10 mouse cellular contexts compared by ENCODE assay signal in genomic region chr11:69684936-69685335, GRCm38 (mm10). TPM values are rescaled to one million over a fixed set of nuclear protein-coding genes. Genes with fewer than 3 reads are reported as not detected.
A peak's percentile ranks its signal among the peaks of the same experiment; 100 is the strongest.
DNase-seq lines count a peak whose midpoint lies in the region; ATAC-seq lines count a peak whose summit lies in the region.
"Had no signal": no experiment of that assay in that cellular context is flagged by ENCODE, and none has a peak within 500 bp of the region (broad histone marks: within the 10 kb centered on the region; RNA-seq: fewer than 3 reads in every experiment).

No protein-coding gene starts in this region.

- 81% methylated on average over 6 of the region's 6 CpGs for WGBS in embryonic facial prominence, embryonic 13.5 days
- 81% methylated on average over 6 of the region's 6 CpGs for WGBS in embryonic facial prominence, embryonic 10.5 days
- WGBS in kidney, embryonic 14.5 days: 86% methylated on average over 6 of the region's 6 CpGs
- 85% methylated on average over 6 of the region's 6 CpGs for WGBS in stomach, embryonic 16.5 days

- H3K9ac ChIP-seq in embryonic facial prominence, embryonic 13.5 days: peak overlapping the region; percentile 51
- H3K9ac ChIP-seq in kidney, embryonic 14.5 days (ENCODE audit: low read depth, low read length): no peak overlapping the region
- H3K9ac ChIP-seq in stomach, embryonic 16.5 days (ENCODE audit: low read length): 0 out of 2 replicates have a peak overlapping the region, but pooled peaks have one; percentile 38

- ATAC-seq in embryonic facial prominence, embryonic 13.5 days (ENCODE audit: insufficient number of reproducible peaks, insufficient read depth, low FRiP score, low TSS enrichment, low read depth): no peak
- no peak for ATAC-seq in kidney, embryonic 14.5 days (ENCODE audit: low FRiP score, low TSS enrichment)
- no peak for ATAC-seq in stomach, embryonic 16.5 days (ENCODE audit: insufficient read depth, low FRiP score)

- no peak overlapping the region for H3K4me2 ChIP-seq in embryonic facial prominence, embryonic 13.5 days
- H3K4me2 ChIP-seq in kidney, embryonic 14.5 days (replicated peaks; ENCODE audit: low read depth, low read length): no peak overlapping the region
- no peak overlapping the region for H3K4me2 ChIP-seq in stomach, embryonic 16.5 days (ENCODE audit: low read depth, low read length)

- H3K36me3 ChIP-seq in embryonic facial prominence, embryonic 13.5 days: peaks cover 5% of the 10 kb centered on the region
- H3K36me3 ChIP-seq in embryonic facial prominence, embryonic 10.5 days (replicated peaks): peaks cover 7% of the 10 kb centered on the region
- peaks cover 5% of the 10 kb centered on the region; the same call in 1 of the 2 replicates for H3K36me3 ChIP-seq in kidney, embryonic 14.5 days (ENCODE audit: control insufficient read depth, insufficient read depth, low read length)
- H3K36me3 ChIP-seq in stomach, embryonic 16.5 days (ENCODE audit: control insufficient read depth, insufficient read depth, low read length): no peaks in the 10 kb centered on the region

- no peaks in the 10 kb centered on the region for H3K27me3 ChIP-seq in embryonic facial prominence, embryonic 13.5 days
- peaks cover 22% of the 10 kb centered on the region; the same call in 1 of the 2 replicates for H3K27me3 ChIP-seq in embryonic facial prominence, embryonic 10.5 days (replicated peaks; ENCODE audit: low read depth, poor library complexity, severe bottlenecking)
- no peaks in the 10 kb centered on the region for H3K27me3 ChIP-seq in kidney, embryonic 14.5 days (ENCODE audit: control insufficient read depth, insufficient read depth, low read length)
- H3K27me3 ChIP-seq in stomach, embryonic 16.5 days (ENCODE audit: control insufficient read depth, insufficient read depth, low read length): no peaks in the 10 kb centered on the region

- peaks cover 43% of the 10 kb centered on the region for H3K4me1 ChIP-seq in embryonic facial prominence, embryonic 13.5 days
- H3K4me1 ChIP-seq in embryonic facial prominence, embryonic 10.5 days: peaks cover 48% of the 10 kb centered on the region
- peaks cover 28% of the 10 kb centered on the region; the same call in 1 of the 2 replicates for H3K4me1 ChIP-seq in kidney, embryonic 14.5 days (ENCODE audit: control insufficient read depth, insufficient read depth, low read length)
- H3K4me1 ChIP-seq in stomach, embryonic 16.5 days (ENCODE audit: control insufficient read depth, insufficient read depth, low read length): peaks cover 39% of the 10 kb centered on the region

- DNase-seq in embryonic facial prominence, embryonic 10.5 days (ENCODE audit: low spot score): no peak
- DNase-seq in kidney, adult 18-20 months: peak; percentile 13
- DNase-seq in ovary, postnatal 36 days (ENCODE audit: low spot score): peak; percentile 21
- no peak for DNase-seq in ovary, adult 18-20 months (ENCODE audit: low spot score)
- DNase-seq in thymus, postnatal 10 days (ENCODE audit: low spot score in 2 of 2): no peak
- DNase-seq: liver; thymus, postnatal 4 days had no signal

- no peaks in the 10 kb centered on the region for H3K9me3 ChIP-seq in embryonic facial prominence, embryonic 13.5 days
- no peaks in the 10 kb centered on the region for H3K9me3 ChIP-seq in embryonic facial prominence, embryonic 10.5 days
- H3K9me3 ChIP-seq in kidney, embryonic 14.5 days (ENCODE audit: control insufficient read depth, low read length): no peaks in the 10 kb centered on the region
- no peaks in the 10 kb centered on the region for H3K9me3 ChIP-seq in stomach, embryonic 16.5 days (replicated peaks; ENCODE audit: control insufficient read depth, low read length)

- H3K4me3 ChIP-seq in embryonic facial prominence, embryonic 13.5 days: no peak overlapping the region
- no peak overlapping the region for H3K4me3 ChIP-seq in embryonic facial prominence, embryonic 10.5 days
- no peak overlapping the region for H3K4me3 ChIP-seq in kidney, embryonic 14.5 days (ENCODE audit: low read length)
- no peak overlapping the region for H3K4me3 ChIP-seq in stomach, embryonic 16.5 days (replicated peaks; ENCODE audit: low read length)

- no peak overlapping the region; the same call in 1 of the 2 replicates for H3K27ac ChIP-seq in embryonic facial prominence, embryonic 13.5 days
- H3K27ac ChIP-seq in embryonic facial prominence, embryonic 10.5 days (replicated peaks): no peak overlapping the region
- H3K27ac ChIP-seq in kidney, embryonic 14.5 days (ENCODE audit: low read depth, low read length): no peak overlapping the region
- peak overlapping the region; percentile 89 for H3K27ac ChIP-seq in stomach, embryonic 16.5 days (ENCODE audit: low read length)

RNA-seq across cellular contexts. Expression of gene Tnfsf13, which starts 0.6 kb away (rescaled TPM):
- polyA plus RNA-seq in embryonic facial prominence, embryonic 13.5 days (2015; fragmentation: Nextera tagmentation; extraction: Ambion mirVana): 0.21 and 0.39 TPM in 2 replicates
- polyA plus RNA-seq in embryonic facial prominence, embryonic 10.5 days (2016; fragmentation: Nextera tagmentation; extraction: Ambion mirVana): 0.15 TPM in 1 of 2 replicates, not detected in the other
- polyA plus RNA-seq in kidney, embryonic 14.5 days (2014; fragmentation: Nextera tagmentation; extraction: Ambion mirVana): 0.34 and 0.60 TPM in 2 replicates
- 0.59 and 1.0 TPM in 2 replicates for polyA plus RNA-seq in stomach, embryonic 16.5 days (2015; fragmentation: Nextera tagmentation; extraction: Ambion mirVana)

RNA-seq across cellular contexts. Expression of gene Senp3, which starts 3.1 kb away (rescaled TPM):
- 119 and 122 TPM in 2 replicates for polyA plus RNA-seq in embryonic facial prominence, embryonic 13.5 days (2015; fragmentation: Nextera tagmentation; extraction: Ambion mirVana)
- polyA plus RNA-seq in embryonic facial prominence, embryonic 10.5 days (2016; fragmentation: Nextera tagmentation; extraction: Ambion mirVana): 136 and 141 TPM in 2 replicates
- 95.2 and 102 TPM in 2 replicates for polyA plus RNA-seq in kidney, embryonic 14.5 days (2014; fragmentation: Nextera tagmentation; extraction: Ambion mirVana)
- polyA plus RNA-seq in stomach, embryonic 16.5 days (2015; fragmentation: Nextera tagmentation; extraction: Ambion mirVana): 66.3 and 68.5 TPM in 2 replicates

RNA-seq across cellular contexts. Expression of gene Tnfsf12, which starts 10.7 kb away (rescaled TPM):
- polyA plus RNA-seq in embryonic facial prominence, embryonic 13.5 days (2015; fragmentation: Nextera tagmentation; extraction: Ambion mirVana): 5.7 and 6.4 TPM in 2 replicates
- polyA plus RNA-seq in embryonic facial prominence, embryonic 10.5 days (2016; fragmentation: Nextera tagmentation; extraction: Ambion mirVana): 1.2 and 2.2 TPM in 2 replicates
- 6.9 and 8.6 TPM in 2 replicates for polyA plus RNA-seq in kidney, embryonic 14.5 days (2014; fragmentation: Nextera tagmentation; extraction: Ambion mirVana)
- polyA plus RNA-seq in stomach, embryonic 16.5 days (2015; fragmentation: Nextera tagmentation; extraction: Ambion mirVana): 8.8 and 9.6 TPM in 2 replicates

RNA-seq across cellular contexts. Expression of gene Tnfsfm13, which starts 11.0 kb away (rescaled TPM):
- polyA plus RNA-seq in embryonic facial prominence, embryonic 13.5 days (2015; fragmentation: Nextera tagmentation; extraction: Ambion mirVana): 2.8 and 3.8 TPM in 2 replicates
- 0.88 and 1.3 TPM in 2 replicates for polyA plus RNA-seq in embryonic facial prominence, embryonic 10.5 days (2016; fragmentation: Nextera tagmentation; extraction: Ambion mirVana)
- 4.6 and 4.9 TPM in 2 replicates for polyA plus RNA-seq in kidney, embryonic 14.5 days (2014; fragmentation: Nextera tagmentation; extraction: Ambion mirVana)
- polyA plus RNA-seq in stomach, embryonic 16.5 days (2015; fragmentation: Nextera tagmentation; extraction: Ambion mirVana): 2.9 and 4.2 TPM in 2 replicates

RNA-seq across cellular contexts. Expression of gene Eif4a1, which starts 12.7 kb away (rescaled TPM):
- 514 and 625 TPM in 2 replicates for polyA plus RNA-seq in embryonic facial prominence, embryonic 13.5 days (2015; fragmentation: Nextera tagmentation; extraction: Ambion mirVana)
- polyA plus RNA-seq in embryonic facial prominence, embryonic 10.5 days (2016; fragmentation: Nextera tagmentation; extraction: Ambion mirVana): 780 and 781 TPM in 2 replicates
- polyA plus RNA-seq in kidney, embryonic 14.5 days (2014; fragmentation: Nextera tagmentation; extraction: Ambion mirVana): 729 and 1,177 TPM in 2 replicates
- polyA plus RNA-seq in stomach, embryonic 16.5 days (2015; fragmentation: Nextera tagmentation; extraction: Ambion mirVana): 454 and 462 TPM in 2 replicates

Comparison
In these comparisons a context has a peak if more than half of its experiments do, and no peak if none do; other contexts are left out.
1. DNase-seq: peak in kidney, adult 18-20 months (single experiment) and ovary, postnatal 36 days (single experiment); none in embryonic facial prominence, embryonic 10.5 days (single experiment), ovary, adult 18-20 months (single experiment) and thymus, postnatal 10 days (0 of 2).